Mouse (Mus musculus) liver, embryonic 15.5 days (tissue): Measurements from ENCODE around the gene Gm12248. TPM values are rescaled to one million over a fixed set of nuclear protein-coding genes. Genes with fewer than 3 reads are reported as not detected.
"Not testable (repeated sequence)": the region's sequence is repeated elsewhere in the genome, so short reads cannot be mapped to it uniquely, and the experiment has no call there.

Source experiments
- ATAC-seq: fragments of 200-750 bp; cut with Nextera tagmentation; 2 replicates; pipeline ENCODE4 v1.8.0; 2017; ENCODE audit warnings: moderate number of reproducible peaks, mild to moderate bottlenecking, moderate library complexity; ENCODE audit not compliant: insufficient read depth
- H3K27ac ChIP-seq: fragments of 300-500 bp; sonication (generic); replicated peaks from 2 replicates; pipeline ENCODE4 v1.5.1; 2015; ENCODE audit warnings: mild to moderate bottlenecking, inconsistent platforms
- H3K27me3 ChIP-seq: fragments of 300-500 bp; sonication (generic); 2 replicates; pipeline ENCODE4 v1.6.1; 2015; ENCODE audit warnings: mild to moderate bottlenecking, inconsistent platforms
- H3K36me3 ChIP-seq: fragments of 300-500 bp; sonication (generic); replicated peaks from 2 replicates; pipeline ENCODE4 v1.6.1; 2015; ENCODE audit warnings: moderate library complexity, mild to moderate bottlenecking, inconsistent platforms
- H3K4me1 ChIP-seq: fragments of 300-500 bp; sonication (generic); replicated peaks from 2 replicates; pipeline ENCODE4 v1.6.1; 2015; ENCODE audit warnings: inconsistent platforms
- H3K4me2 ChIP-seq: fragments of 300-500 bp; sonication (generic); 2 replicates; pipeline ENCODE4 v1.6.1; 2015; ENCODE audit warnings: moderate library complexity, mild to moderate bottlenecking, inconsistent platforms
- H3K4me3 ChIP-seq: fragments of 300-500 bp; sonication (generic); replicated peaks from 2 replicates; pipeline ENCODE4 v1.5.1; 2015; ENCODE audit warnings: mild to moderate bottlenecking, inconsistent platforms
- H3K9ac ChIP-seq: fragments of 300-500 bp; sonication (generic); 2 replicates; pipeline ENCODE4 v1.6.1; 2015; ENCODE audit warnings: moderate library complexity, mild to moderate bottlenecking, inconsistent platforms
- H3K9me3 ChIP-seq: fragments of 300-500 bp; sonication (generic); replicated peaks from 2 replicates; pipeline ENCODE4 v1.6.1; 2016; ENCODE audit warnings: inconsistent platforms
- WGBS: fragments of 180-500 bp; shearing (Covaris S2); methylation state at CpG from one replicate; pipeline ENCODE4 v1.1.7; 2015; ENCODE audit warnings: mixed read lengths; ENCODE audit not compliant: insufficient replicate concordance; 5-methylcytosine and 5-hydroxymethylcytosine counted together
- polyA plus RNA-seq: library from polyadenylated mRNA; unstranded; fragments of >200 nt; fragmentation: Nextera tagmentation; extraction: Ambion mirVana; gene quantifications from 2 replicates; pipeline ENCODE4 v1.2.1, GENCODE M21; 2015

Gm12248 gene
- polyA plus RNA-seq, 1 experiment from 2014 or later, result not detected

- Histone ChIP-seq H3K27ac (no peak overlapping the region), H3K4me3 (peak overlapping the region; percentile 24), H3K36me3 (no peaks in the 10 kb centered on the region), H3K9ac (no peak overlapping the region; the same call in 1 of the 2 replicates), H3K9me3 (no peaks in the 10 kb centered on the region), H3K4me2 (peak overlapping the region; percentile 58), H3K27me3 (peaks cover 30% of the 10 kb centered on the region), H3K4me1 (peaks cover 18% of the 10 kb centered on the region)
- 28% methylated on average over 4 of the region's 4 CpGs for WGBS
- no peak for ATAC-seq
These were observed 393 bp downstream of the Gm12248 start for GRCm38 (mm10) chr11:58092541-58092940.

DNA sequence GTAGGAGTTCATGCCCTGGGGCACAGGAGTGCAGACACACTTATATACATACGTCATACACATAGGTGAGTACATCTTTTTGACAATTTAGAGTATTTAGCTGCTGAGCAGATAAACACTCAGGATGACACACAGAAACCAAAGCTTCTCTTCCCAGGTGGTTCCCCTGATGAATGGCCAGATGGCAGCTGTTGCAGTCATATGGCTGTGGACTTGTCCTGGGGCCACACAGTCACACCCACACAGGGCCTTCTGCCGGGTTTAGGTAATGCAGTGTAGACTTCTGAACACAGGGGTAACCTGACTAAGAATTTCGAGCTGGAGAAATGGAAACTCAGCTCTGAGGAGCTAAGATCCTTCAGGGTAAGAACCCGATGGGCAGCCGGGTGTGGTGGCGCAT, 11.2 kb downstream of the Gm12248 start:
- 68% methylated on average over 6 of the region's 6 CpGs for WGBS
- Histone ChIP-seq H3K36me3 (no peaks in the 10 kb centered on the region), H3K4me1 (no peaks in the 10 kb centered on the region), H3K4me2 (no peak overlapping the region), H3K9ac (no peak overlapping the region), H3K27me3 (no peaks in the 10 kb centered on the region), H3K4me3 (no peak overlapping the region), H3K9me3 (no peaks in the 10 kb centered on the region), H3K27ac (no peak overlapping the region)
- no peak for ATAC-seq

DNA sequence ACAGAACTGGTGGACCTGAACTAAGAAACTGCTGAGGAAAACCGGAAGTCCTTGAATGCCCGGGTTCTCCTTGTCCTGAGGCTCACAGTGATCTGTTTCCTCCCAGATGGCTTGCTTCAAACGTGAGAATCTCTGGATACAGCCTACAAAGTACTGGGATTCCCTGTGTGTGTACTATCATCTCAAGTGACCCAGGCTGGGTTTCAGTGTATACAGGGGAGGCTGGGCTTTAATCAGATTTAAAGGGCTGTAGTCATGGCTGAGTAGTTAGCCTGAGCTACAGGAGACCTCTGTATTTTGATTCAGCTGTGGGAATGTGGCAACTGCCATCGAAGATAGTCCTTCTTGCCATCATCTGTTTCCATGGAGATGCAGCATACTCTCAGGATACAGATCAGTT, 15.7 kb downstream of the Gm12248 start:
- H3K36me3 ChIP-seq, result no peaks in the 10 kb centered on the region
- no peaks in the 10 kb centered on the region for H3K27me3 ChIP-seq
- H3K4me1 ChIP-seq, result no peaks in the 10 kb centered on the region
- H3K9ac ChIP-seq, result no peak overlapping the region
- H3K4me3 ChIP-seq, result no peak overlapping the region
- ATAC-seq, result no peak
- H3K27ac ChIP-seq, result no peak overlapping the region
- H3K4me2 ChIP-seq, result no peak overlapping the region
- WGBS, result 56% methylated on average over 4 of the region's 4 CpGs
- H3K9me3 ChIP-seq, result no peaks in the 10 kb centered on the region

DNA sequence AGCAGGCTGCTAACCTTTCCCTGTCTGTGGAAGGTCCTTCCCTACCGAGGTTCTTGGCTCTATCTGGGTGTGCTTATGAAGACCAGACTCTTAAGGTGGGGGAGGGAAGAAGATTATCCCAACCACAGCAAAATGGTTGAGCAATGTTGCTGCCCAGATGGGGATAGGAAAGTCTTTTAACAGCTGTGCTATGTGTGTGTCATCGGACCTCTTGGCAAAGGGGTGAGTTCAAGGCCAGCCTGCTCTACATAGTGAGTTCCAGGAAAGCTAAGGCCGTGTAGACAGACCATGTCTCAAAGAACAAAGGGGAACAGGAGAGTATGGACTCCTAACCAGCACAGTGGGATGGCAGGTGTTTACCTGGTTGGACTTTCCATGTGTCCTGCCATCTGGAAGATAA, 20.0 kb downstream of the Gm12248 start:
- Histone ChIP-seq H3K4me3 (no peak overlapping the region), H3K36me3 (no peaks in the 10 kb centered on the region), H3K9me3 (no peaks in the 10 kb centered on the region), H3K27me3 (no peaks in the 10 kb centered on the region), H3K9ac (no peak overlapping the region), H3K27ac (no peak overlapping the region), H3K4me2 (no peak overlapping the region), H3K4me1 (no peaks in the 10 kb centered on the region)
- no peak for ATAC-seq
- WGBS, result 41% methylated on average over 3 of the region's 3 CpGs

DNA sequence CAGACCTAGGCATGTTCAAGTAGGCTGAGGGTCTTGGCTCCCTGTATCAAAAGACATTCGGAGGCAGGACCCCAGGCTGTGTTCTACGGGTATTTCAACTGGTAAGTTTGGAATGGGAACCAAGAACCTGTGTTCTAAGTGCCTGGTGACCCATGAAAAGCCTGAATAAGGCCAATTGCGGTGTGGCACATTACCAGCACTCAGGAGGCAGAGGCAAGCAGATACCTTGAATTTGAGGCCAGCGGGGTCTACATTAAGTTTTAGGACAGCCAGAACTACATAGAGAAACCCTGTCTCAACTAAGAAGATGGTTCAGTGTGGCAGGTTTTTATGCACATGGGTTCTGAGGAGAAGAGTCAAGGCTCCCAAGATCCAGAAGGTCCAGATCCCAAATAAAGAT, 27.9 kb downstream of the Gm12248 start:
- H3K9me3 ChIP-seq, result no peaks in the 10 kb centered on the region
- no peak overlapping the region for H3K4me3 ChIP-seq
- no peaks in the 10 kb centered on the region for H3K4me1 ChIP-seq
- no peak overlapping the region for H3K9ac ChIP-seq
- H3K27me3 ChIP-seq, result no peaks in the 10 kb centered on the region
- peaks cover 18% of the 10 kb centered on the region for H3K36me3 ChIP-seq
- no peak overlapping the region for H3K27ac ChIP-seq
- ATAC-seq, result no peak
- WGBS, result 80% methylated on average over 4 of the region's 4 CpGs
- H3K4me2 ChIP-seq, result no peak overlapping the region

DNA sequence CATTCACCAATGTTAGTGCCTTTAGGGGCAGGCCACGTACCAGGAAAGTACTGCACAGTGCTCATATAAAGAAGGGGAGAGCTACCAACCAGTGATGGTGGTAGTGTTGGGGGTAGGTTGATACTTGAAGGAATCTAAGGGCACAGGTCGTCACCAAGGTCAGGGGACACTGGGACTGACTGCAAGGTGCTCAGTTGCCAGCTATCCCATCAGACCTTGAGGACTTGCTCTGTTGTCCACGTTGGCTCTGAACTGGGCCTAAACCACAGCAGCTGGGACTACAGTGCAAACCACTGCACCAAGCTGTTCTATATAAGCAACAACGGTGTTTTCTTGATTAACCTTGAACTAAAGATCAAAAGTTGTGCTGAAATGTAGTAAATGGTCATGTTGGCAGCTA, 30.3 kb downstream of the Gm12248 start:
- no peak overlapping the region for H3K4me3 ChIP-seq
- no peaks in the 10 kb centered on the region for H3K27me3 ChIP-seq
- 80% methylated on average over 4 of the region's 4 CpGs for WGBS
- ATAC-seq, result no peak
- H3K9me3 ChIP-seq, result no peaks in the 10 kb centered on the region
- H3K4me1 ChIP-seq, result no peaks in the 10 kb centered on the region
- peaks cover 40% of the 10 kb centered on the region for H3K36me3 ChIP-seq
- H3K27ac ChIP-seq, result no peak overlapping the region
- H3K9ac ChIP-seq, result no peak overlapping the region
- H3K4me2 ChIP-seq, result no peak overlapping the region

DNA sequence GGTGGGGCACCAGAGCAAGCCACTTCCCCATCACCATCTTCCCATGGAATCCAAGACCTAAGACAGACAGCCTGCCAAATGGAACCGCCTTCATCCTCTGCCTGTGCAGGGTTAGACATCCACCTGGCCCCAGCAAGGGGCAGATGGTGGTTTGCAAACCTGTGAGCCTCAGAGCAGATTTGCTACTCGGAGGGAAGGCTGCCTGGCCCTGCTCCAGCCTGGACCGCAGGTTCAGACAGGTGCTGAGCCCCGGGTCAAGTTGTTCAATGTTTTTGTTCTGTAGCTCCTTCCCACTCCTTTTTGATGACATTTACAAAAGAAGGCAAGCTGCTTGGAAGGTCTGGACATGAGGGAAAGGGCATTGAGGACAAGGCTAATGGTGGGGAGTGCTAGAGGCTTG, 31.7 kb downstream of the Gm12248 start:
- H3K4me2 ChIP-seq, ATAC-seq, H3K9ac ChIP-seq, H3K4me1 ChIP-seq, H3K9me3 ChIP-seq, H3K27me3 ChIP-seq, H3K27ac ChIP-seq, H3K4me3 ChIP-seq: not testable (repeated sequence)
- peaks cover 54% of the 10 kb centered on the region for H3K36me3 ChIP-seq
- WGBS, result 92% methylated on average over 4 of the region's 4 CpGs

GRCm38 (mm10) chr11:58059752-58060151, 33.2 kb downstream of the Gm12248 start:
- peak; percentile 23; the same call in 1 of the 2 replicates for ATAC-seq
- H3K27ac ChIP-seq, H3K27me3 ChIP-seq, H3K4me3 ChIP-seq, H3K4me1 ChIP-seq, H3K9me3 ChIP-seq, H3K4me2 ChIP-seq, H3K9ac ChIP-seq: not testable (repeated sequence)
- H3K36me3 ChIP-seq, result peaks cover 69% of the 10 kb centered on the region
- WGBS, result 83% methylated on average over 7 of the region's 7 CpGs

DNA sequence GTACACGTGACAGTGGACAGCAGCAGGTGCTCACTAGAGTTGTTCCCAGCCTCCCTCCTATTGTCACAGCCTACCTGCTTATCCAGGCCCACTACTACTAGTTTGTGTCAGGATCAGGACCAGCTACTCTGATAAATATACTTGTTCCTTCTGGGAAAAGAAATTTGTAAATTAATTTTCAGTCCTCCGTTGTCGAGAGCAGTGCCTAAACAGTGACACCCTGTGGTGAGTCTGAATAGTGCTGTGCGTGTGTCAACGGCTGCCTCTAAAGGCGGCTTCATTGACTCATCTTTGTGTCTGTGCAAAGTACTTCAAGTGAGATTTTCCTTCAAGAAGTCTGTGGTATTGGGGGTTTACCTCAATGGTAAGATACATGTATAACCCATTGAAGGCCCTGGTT, 35.5 kb downstream of the Gm12248 start:
- no peak overlapping the region for H3K4me2 ChIP-seq
- H3K36me3 ChIP-seq, result peaks cover 88% of the 10 kb centered on the region
- no peaks in the 10 kb centered on the region for H3K9me3 ChIP-seq
- no peak overlapping the region for H3K4me3 ChIP-seq
- H3K9ac ChIP-seq, result no peak overlapping the region
- ATAC-seq, result no peak
- no peaks in the 10 kb centered on the region for H3K4me1 ChIP-seq
- H3K27me3 ChIP-seq, result no peaks in the 10 kb centered on the region
- no peak overlapping the region for H3K27ac ChIP-seq
- 60% methylated on average over 6 of the region's 6 CpGs for WGBS

GRCm38 (mm10) chr11:58046438-58046837, 46.5 kb downstream of the Gm12248 start:
- no peak overlapping the region for H3K9ac ChIP-seq
- no peak overlapping the region for H3K27ac ChIP-seq
- no peaks in the 10 kb centered on the region for H3K27me3 ChIP-seq
- ATAC-seq, result no peak
- no peaks in the 10 kb centered on the region for H3K9me3 ChIP-seq
- WGBS, result 73% methylated on average over 4 of the region's 4 CpGs
- no peak overlapping the region for H3K4me2 ChIP-seq
- H3K36me3 ChIP-seq, result peaks cover 96% of the 10 kb centered on the region
- no peaks in the 10 kb centered on the region for H3K4me1 ChIP-seq
- no peak overlapping the region for H3K4me3 ChIP-seq

DNA sequence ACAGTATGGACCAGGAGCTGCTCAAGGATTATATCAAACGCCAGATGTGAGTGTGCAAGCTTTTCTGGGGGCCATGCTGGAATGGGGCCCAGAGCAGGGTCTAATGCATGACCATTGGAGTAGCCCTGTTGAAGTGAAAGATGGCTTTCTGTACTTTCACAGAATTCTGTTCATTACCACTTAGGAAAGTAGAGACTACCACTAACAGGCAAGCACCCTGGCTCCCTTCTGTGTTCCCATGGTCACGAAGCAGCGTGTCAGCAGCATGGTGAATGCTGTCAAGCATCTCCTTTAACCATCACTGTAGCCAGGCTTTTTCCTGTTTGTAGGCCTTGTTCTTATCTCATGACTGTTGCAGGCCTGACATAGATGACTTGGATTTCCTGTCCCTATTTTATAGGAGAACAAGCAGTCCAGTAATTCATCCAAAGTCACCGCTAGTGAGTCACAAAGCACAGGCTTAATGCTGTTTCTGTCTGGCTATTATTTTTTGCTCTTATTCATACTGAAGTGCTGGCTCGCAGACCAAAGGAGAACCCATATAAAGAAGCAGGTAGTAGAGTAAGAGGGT, 50.0 kb downstream of the Gm12248 start:
- Histone ChIP-seq H3K4me2 (no peak overlapping the region), H3K27ac (no peak overlapping the region), H3K4me1 (peaks cover 11% of the 10 kb centered on the region; the same call in 1 of the 2 replicates), H3K27me3 (no peaks in the 10 kb centered on the region), H3K9ac (no peak overlapping the region), H3K36me3 (peaks cover 74% of the 10 kb centered on the region), H3K9me3 (no peaks in the 10 kb centered on the region), H3K4me3 (no peak overlapping the region)
- ATAC-seq, result no peak
- 72% methylated on average over 5 of the region's 5 CpGs for WGBS

- Histone ChIP-seq H3K9ac (no peak overlapping the region), H3K27ac (no peak overlapping the region), H3K4me1 (peaks cover 41% of the 10 kb centered on the region), H3K27me3 (no peaks in the 10 kb centered on the region), H3K4me2 (no peak overlapping the region), H3K4me3 (no peak overlapping the region), H3K9me3 (no peaks in the 10 kb centered on the region), H3K36me3 (peaks cover 39% of the 10 kb centered on the region)
- 21% methylated on average over 1 of the region's 1 CpGs for WGBS
- no peak for ATAC-seq
These were observed 53.9 kb downstream of the Gm12248 start for GRCm38 (mm10) chr11:58039027-58039426.
